Mouse (Mus musculus) megakaryocyte, embryonic 14.5 days (primary cell): Measurements from ENCODE around the gene Cdh6.

Experiments used
- FLI1 ChIP-seq: IDR thresholded peaks from 2 replicates; pipeline ENCODE4 v1.6.1; 2012; ENCODE audit warnings: low read length, inconsistent platforms, mixed read lengths
- GATA1 ChIP-seq: IDR thresholded peaks from 3 replicates; pipeline ENCODE4 v1.6.1; 2012; ENCODE audit warnings: mixed read lengths, low read length, inconsistent platforms, borderline replicate concordance

DNA sequence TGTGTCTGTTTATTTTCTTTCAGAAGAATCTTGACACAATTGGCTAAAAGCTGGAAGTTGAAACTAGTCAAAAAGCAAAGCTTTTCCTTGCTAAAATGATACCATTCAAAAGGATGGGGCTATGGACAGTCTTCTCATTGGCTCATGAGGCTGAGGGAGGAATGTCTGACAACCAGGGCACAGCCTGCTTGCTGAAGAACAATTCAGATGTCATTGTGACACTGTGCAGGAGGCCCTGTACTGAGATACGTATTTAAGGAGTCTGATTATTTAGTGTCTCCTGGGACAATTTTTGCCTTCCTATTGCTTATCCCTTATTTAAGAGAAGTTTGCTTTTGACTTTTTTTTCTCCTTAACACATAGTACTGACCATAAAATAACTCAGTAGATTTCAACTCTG lies 22.8 kb upstream of the Cdh6 start:
- TF ChIP-seq FLI1 (no peak), GATA1 (no peak)
